In genomic region chr11:86624237-86624941, GRCm38 (mm10) we compare ENCODE assay signal across 8 mouse cellular contexts. TPM values are rescaled to one million over a fixed set of nuclear protein-coding genes. Genes with fewer than 3 reads are reported as not detected.
DNase-seq lines count a peak whose midpoint lies in the region; ATAC-seq and TF ChIP-seq lines count a peak whose summit lies in the region.

No protein-coding gene starts in this region.

- no peak for TF ChIP-seq EP300 in heart, postnatal 0 days (IDR thresholded peaks at IDR 0.05; ENCODE audit: low read depth)

- H3K36me3 ChIP-seq in kidney, postnatal 0 days (ENCODE audit: insufficient read depth, low read length): no peaks in the 10 kb centered on the region
- H3K36me3 ChIP-seq in G1E (replicated peaks): peaks cover 34% of the 10 kb centered on the region
- H3K36me3 ChIP-seq in heart, postnatal 0 days (replicated peaks; ENCODE audit: control insufficient read depth, insufficient read depth, low read length): no peaks in the 10 kb centered on the region
- H3K36me3 ChIP-seq in forebrain, embryonic 10.5 days (replicated peaks): 0 out of 2 replicates have a peak, but pooled peaks cover 5% of the 10 kb centered on the region

- H3K27ac ChIP-seq in kidney, postnatal 0 days: no peak overlapping the region
- H3K27ac ChIP-seq in heart, postnatal 0 days (ENCODE audit: low read depth): peak overlapping the region; percentile 12; the same call in 1 of the 2 replicates
- no peak overlapping the region for H3K27ac ChIP-seq in forebrain, embryonic 10.5 days

- no peaks in the 10 kb centered on the region for H3K9me3 ChIP-seq in kidney, postnatal 0 days (replicated peaks; ENCODE audit: low read length)
- no peaks in the 10 kb centered on the region for H3K9me3 ChIP-seq in G1E (replicated peaks)
- H3K9me3 ChIP-seq in heart, postnatal 0 days (replicated peaks; ENCODE audit: control insufficient read depth, low read length): no peaks in the 10 kb centered on the region
- no peaks in the 10 kb centered on the region for H3K9me3 ChIP-seq in forebrain, embryonic 10.5 days

- DNase-seq in kidney, postnatal 0 days (ENCODE audit: low spot score): peak; percentile 38
- DNase-seq in kidney, postnatal 10 days: no peak
- DNase-seq in G1E (ENCODE audit: low spot score): peak; percentile 11
- peak; percentile 46 for DNase-seq in heart, postnatal 0 days (ENCODE audit: low spot score)
- DNase-seq in forebrain, embryonic 10.5 days (ENCODE audit: extremely low spot score, low spot score): no peak
- DNase-seq in left cerebral cortex, adult 18-20 months (ENCODE audit: low spot score in 2 of 2): no peak

- no peak for TF ChIP-seq CTCF in kidney, postnatal 0 days (IDR thresholded peaks at IDR 0.05; ENCODE audit: low read depth)
- no peak for TF ChIP-seq CTCF in G1E (IDR thresholded peaks at IDR 0.05; ENCODE audit: low read depth, low read length)
- no peak for TF ChIP-seq CTCF in heart, postnatal 0 days (IDR thresholded peaks at IDR 0.05; ENCODE audit: low read depth)

- H3K27me3 ChIP-seq in kidney, postnatal 0 days (ENCODE audit: insufficient read depth, low read length): no peaks in the 10 kb centered on the region
- H3K27me3 ChIP-seq in G1E (ENCODE audit: insufficient read depth, low read length): no peaks in the 10 kb centered on the region
- no peaks in the 10 kb centered on the region for H3K27me3 ChIP-seq in heart, postnatal 0 days (ENCODE audit: control insufficient read depth, insufficient read depth, low read length)
- no peaks in the 10 kb centered on the region for H3K27me3 ChIP-seq in forebrain, embryonic 10.5 days (ENCODE audit: poor library complexity, severe bottlenecking)

- no peak overlapping the region for H3K4me2 ChIP-seq in kidney, postnatal 0 days (ENCODE audit: low read length)
- H3K4me2 ChIP-seq in heart, postnatal 0 days (ENCODE audit: low read depth, low read length): no peak overlapping the region

- no peak overlapping the region for H3K9ac ChIP-seq in kidney, postnatal 0 days (ENCODE audit: low read depth, low read length)
- no peak overlapping the region for H3K9ac ChIP-seq in heart, postnatal 0 days (replicated peaks; ENCODE audit: low read depth, low read length)

- no peaks in the 10 kb centered on the region for H3K4me1 ChIP-seq in kidney, postnatal 0 days (replicated peaks; ENCODE audit: insufficient read depth, low read length)
- peaks cover 46% of the 10 kb centered on the region for H3K4me1 ChIP-seq in G1E (ENCODE audit: insufficient read depth, low read depth, low read length)
- 0 out of 2 replicates have a peak, but pooled peaks cover 4% of the 10 kb centered on the region for H3K4me1 ChIP-seq in heart, postnatal 0 days (ENCODE audit: control insufficient read depth, insufficient read depth)
- H3K4me1 ChIP-seq in forebrain, embryonic 10.5 days: no peaks in the 10 kb centered on the region

- no peak overlapping the region for H3K4me3 ChIP-seq in kidney, postnatal 0 days (replicated peaks; ENCODE audit: low read depth, low read length)
- H3K4me3 ChIP-seq in G1E (ENCODE audit: low read depth, low read length): no peak overlapping the region
- no peak overlapping the region for H3K4me3 ChIP-seq in heart, postnatal 0 days (ENCODE audit: low read depth, low read length)
- no peak overlapping the region for H3K4me3 ChIP-seq in forebrain, embryonic 10.5 days

- ATAC-seq in kidney, postnatal 0 days (replicated peaks; ENCODE audit: low FRiP score, low read depth): no peak
- no peak for ATAC-seq in G1E (ENCODE audit: extremely low read depth, insufficient number of reproducible peaks, low FRiP score, poor library complexity, severe bottlenecking)
- ATAC-seq in heart, postnatal 0 days (ENCODE audit: insufficient read depth, low read depth): no peak
- ATAC-seq in megakaryocyte progenitor cell, adult 5-6 weeks (replicated peaks; ENCODE audit: poor library complexity): peak; percentile 67
- ATAC-seq in megakaryocyte-erythroid progenitor cell, adult 5-6 weeks (replicated peaks; ENCODE audit: low FRiP score, low TSS enrichment, poor library complexity, severe bottlenecking): no peak

- WGBS in kidney, postnatal 0 days: 79% methylated on average over 5 of the region's 5 CpGs
- 44% methylated on average over 5 of the region's 5 CpGs for WGBS in heart, postnatal 0 days
- WGBS in forebrain, embryonic 10.5 days: 82% methylated on average over 5 of the region's 5 CpGs

RNA-seq across cellular contexts. Expression of gene Vmp1, which starts 59.2 kb away (rescaled TPM):
- polyA plus RNA-seq in kidney, postnatal 0 days (2015; fragmentation: Nextera tagmentation; extraction: Ambion mirVana): 222 and 249 TPM in 2 replicates
- total RNA-seq in G1E (2014; fragmentation: Nextera tagmentation) (166 and 188 TPM in 2 replicates), G1E (2017) (156 and 163 TPM in 2 replicates)
- 15.2 and 19.1 TPM in 2 replicates for polyA plus RNA-seq in G1E (2012)
- 48.9 and 51.7 TPM in 2 replicates for total RNA-seq in heart, postnatal 0 days (2014; rRNA removed; ENCODE audit: low replicate concordance)
- polyA plus RNA-seq in heart, postnatal 0 days (2015; fragmentation: Nextera tagmentation; extraction: Ambion mirVana): 72.1 and 77.9 TPM in 2 replicates
- 135 and 167 TPM in 2 replicates for total RNA-seq in megakaryocyte progenitor cell, adult 5-6 weeks (2015)
- total RNA-seq in megakaryocyte progenitor cell, adult 5-6 weeks (2017): 94.0 and 120 TPM in 2 replicates
- polyA plus RNA-seq in forebrain, embryonic 10.5 days (2016; fragmentation: Nextera tagmentation; extraction: Ambion mirVana): 93.0 and 97.4 TPM in 2 replicates
- total RNA-seq in megakaryocyte-erythroid progenitor cell, adult 5-6 weeks (2014; fragmentation: Nextera tagmentation): 91.2 and 111 TPM in 2 replicates
- total RNA-seq in megakaryocyte-erythroid progenitor cell, adult 5-6 weeks (2017): 105 and 148 TPM in 2 replicates
- total RNA-seq in left cerebral cortex, adult 18-20 months (2021): 100 to 1,000 TPM; 143 to 150 TPM

RNA-seq across cellular contexts. Expression of gene Ptrh2, which starts 59.4 kb away (rescaled TPM):
- 28.6 and 31.2 TPM in 2 replicates for polyA plus RNA-seq in kidney, postnatal 0 days (2015; fragmentation: Nextera tagmentation; extraction: Ambion mirVana)
- 21.8 and 29.6 TPM in 2 replicates for total RNA-seq in G1E (2014; fragmentation: Nextera tagmentation)
- 41.0 and 44.7 TPM in 2 replicates for total RNA-seq in G1E (2017)
- 1.2 and 1.7 TPM in 2 replicates for polyA plus RNA-seq in G1E (2012)
- 6.5 and 7.1 TPM in 2 replicates for total RNA-seq in heart, postnatal 0 days (2014; rRNA removed; ENCODE audit: low replicate concordance)
- 14.0 and 14.6 TPM in 2 replicates for polyA plus RNA-seq in heart, postnatal 0 days (2015; fragmentation: Nextera tagmentation; extraction: Ambion mirVana)
- 22.5 and 23.3 TPM in 2 replicates for total RNA-seq in megakaryocyte progenitor cell, adult 5-6 weeks (2015)
- total RNA-seq in megakaryocyte progenitor cell, adult 5-6 weeks (2017): 26.1 and 27.1 TPM in 2 replicates
- polyA plus RNA-seq in forebrain, embryonic 10.5 days (2016; fragmentation: Nextera tagmentation; extraction: Ambion mirVana): 45.0 and 48.9 TPM in 2 replicates
- total RNA-seq in megakaryocyte-erythroid progenitor cell, adult 5-6 weeks (2014; fragmentation: Nextera tagmentation): 28.9 and 35.7 TPM in 2 replicates
- 39.3 and 39.6 TPM in 2 replicates for total RNA-seq in megakaryocyte-erythroid progenitor cell, adult 5-6 weeks (2017)
- 1 to 10 TPM; 7.8 to 8.9 TPM for total RNA-seq in left cerebral cortex, adult 18-20 months (2021)

Comparison
In these comparisons a context has a peak if more than half of its experiments do, and no peak if none do; other contexts are left out.
1. DNase-seq: peak in kidney, postnatal 0 days (single experiment), G1E (single experiment) and heart, postnatal 0 days (single experiment); none in kidney, postnatal 10 days (single experiment), forebrain, embryonic 10.5 days (single experiment) and left cerebral cortex, adult 18-20 months (0 of 2).